Mouse (Mus musculus): ENCODE results near the gene Cbarp. TPM values are rescaled to one million over a fixed set of nuclear protein-coding genes. Genes with fewer than 3 reads are reported as not detected.
"Not testable (repeated sequence)": the region's sequence is repeated elsewhere in the genome, so short reads cannot be mapped to it uniquely, and the experiment has no call there.

Cbarp gene
- polyA plus RNA-seq, 1 experiment: 32.6 TPM

DNA sequence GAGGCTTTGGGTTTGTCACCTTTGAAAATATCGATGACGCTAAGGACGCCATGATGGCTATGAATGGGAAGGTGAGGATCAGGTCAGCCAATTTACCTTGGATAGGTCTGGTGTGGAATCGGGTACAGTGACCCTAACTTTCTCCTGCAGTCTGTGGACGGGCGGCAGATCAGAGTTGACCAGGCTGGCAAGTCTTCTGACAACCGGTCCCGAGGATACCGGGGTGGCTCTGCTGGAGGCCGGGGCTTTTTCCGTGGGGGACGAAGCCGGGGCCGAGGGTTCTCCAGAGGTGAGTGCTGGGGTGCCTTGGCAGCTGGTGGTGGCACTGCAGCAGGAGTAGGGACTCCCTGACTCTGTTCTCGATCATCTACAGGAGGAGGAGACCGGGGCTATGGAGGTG lies 29.4 kb upstream of the Cbarp start:
- no peak for DNase-seq (ENCODE audit: low read depth)

DNA sequence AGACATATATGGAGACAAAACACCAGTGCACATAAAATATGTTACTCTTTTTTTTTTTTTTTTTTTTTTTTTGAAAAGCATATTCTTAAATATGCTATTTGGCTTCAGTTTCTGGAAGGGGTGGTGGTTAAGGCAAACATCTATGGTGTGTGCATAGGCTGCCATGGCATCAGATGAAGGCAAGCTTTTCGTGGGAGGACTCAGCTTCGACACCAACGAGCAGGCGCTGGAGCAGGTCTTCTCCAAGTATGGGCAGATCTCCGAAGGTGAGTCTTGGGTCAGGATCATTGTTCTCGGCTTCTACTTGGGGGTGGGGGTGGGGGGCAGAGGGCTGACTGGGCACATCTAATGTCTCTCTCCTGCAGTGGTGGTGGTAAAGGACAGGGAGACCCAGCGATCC lies 29.0 kb upstream of the Cbarp start:
- DNase-seq (ENCODE audit: low read depth): no peak

DNA sequence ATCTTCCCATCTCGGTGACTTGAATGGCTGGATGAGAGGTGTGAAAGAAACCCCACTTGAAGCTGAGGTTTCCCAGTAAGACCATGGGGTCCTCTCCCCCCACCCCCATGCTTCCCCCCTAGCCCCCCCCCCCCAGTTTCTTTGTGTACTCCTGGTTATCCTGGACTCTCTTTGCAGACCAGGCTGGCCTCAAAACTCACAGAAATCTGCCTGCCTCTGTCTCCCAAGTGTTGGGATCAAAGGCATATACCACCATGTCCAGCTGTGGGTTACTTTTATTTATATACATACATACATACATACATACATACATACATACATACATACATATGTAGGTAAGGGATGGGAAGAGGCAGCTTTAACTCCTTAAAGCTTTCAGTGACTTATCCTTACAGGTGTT lies 28.4 kb upstream of the Cbarp start:
- DNase-seq (ENCODE audit: low read depth): no peak

DNA sequence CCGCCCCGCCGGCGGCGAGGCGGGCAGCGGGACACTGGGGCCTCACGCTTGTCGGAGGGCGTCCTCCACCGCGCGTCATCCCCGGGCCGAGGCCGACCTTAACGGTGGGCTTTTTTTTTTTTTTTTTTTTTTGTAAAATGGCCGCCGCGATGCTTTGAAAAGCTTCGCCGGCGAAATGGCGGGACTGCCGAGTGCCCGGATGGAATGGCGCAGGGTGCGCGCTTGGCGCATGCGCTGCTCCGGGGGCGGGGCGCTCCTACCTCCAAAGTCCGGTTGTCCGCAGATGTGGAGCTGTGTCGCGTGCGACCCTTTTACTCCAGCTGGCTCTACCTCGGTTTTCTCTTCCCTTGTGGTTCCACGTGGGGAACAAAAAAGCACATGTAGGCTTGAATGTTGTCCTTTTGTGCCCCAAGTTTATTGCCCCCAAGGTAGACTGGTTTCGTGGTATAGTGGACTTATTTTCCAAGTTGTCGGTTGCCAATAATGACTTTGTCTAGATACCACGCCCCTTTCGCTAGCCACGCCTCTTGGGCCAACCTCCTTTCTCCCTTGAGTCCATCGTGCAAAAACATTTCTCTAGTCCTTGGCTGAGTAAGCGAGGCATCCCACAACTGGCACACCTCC lies 27.5 kb upstream of the Cbarp start:
- no peak for DNase-seq (ENCODE audit: low read depth)

DNA sequence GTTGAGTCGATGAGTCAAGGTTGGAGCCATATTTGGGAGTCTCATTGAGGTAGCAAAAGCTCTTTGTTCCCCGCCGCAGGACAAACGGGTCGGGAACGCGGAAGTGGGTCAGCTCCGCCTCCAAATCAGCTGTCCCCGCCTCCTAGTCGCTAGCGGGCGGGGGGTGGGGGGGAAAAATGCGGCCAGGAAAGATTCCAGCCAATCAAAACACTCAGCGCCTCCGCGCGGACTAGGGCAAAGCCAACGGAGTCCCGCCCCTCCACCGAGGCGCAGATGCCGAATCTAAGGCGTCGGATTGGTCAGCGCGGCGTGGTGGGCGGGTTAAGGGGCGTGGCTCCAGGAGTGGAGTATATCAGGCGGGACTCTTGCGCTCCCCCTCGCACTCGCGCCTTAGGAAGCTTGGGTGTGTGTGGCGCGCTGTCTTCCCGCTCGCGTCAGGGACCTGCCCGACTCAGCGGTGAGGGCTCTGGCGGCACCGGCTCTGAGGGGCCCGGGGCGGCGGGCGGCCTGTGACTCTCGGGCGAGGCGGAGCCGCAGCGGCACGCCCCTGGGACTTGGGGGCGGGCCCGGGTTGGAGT lies 26.9 kb upstream of the Cbarp start:
- DNase-seq (ENCODE audit: low read depth): no peak

DNA sequence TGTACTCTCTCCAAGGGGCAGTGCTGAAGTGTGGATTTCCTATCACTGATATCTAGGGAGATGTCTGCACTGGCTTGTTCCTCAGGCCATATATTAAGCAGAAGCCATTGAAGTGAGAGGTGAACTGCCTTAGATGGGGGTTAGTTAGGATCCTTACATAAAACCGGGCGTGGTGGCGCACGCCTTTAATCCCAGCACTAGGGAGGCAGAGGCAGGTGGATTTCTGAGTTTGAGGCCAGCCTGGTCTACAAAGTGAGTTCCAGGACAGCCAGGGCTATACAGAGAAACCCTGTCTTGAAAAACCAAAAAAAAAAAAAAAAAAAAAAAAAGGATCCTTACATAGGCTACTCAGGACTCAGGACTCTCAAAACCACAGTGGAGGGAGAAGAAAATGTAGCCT lies 25.5 kb upstream of the Cbarp start:
- DNase-seq (ENCODE audit: low read depth): not testable (repeated sequence)

DNA sequence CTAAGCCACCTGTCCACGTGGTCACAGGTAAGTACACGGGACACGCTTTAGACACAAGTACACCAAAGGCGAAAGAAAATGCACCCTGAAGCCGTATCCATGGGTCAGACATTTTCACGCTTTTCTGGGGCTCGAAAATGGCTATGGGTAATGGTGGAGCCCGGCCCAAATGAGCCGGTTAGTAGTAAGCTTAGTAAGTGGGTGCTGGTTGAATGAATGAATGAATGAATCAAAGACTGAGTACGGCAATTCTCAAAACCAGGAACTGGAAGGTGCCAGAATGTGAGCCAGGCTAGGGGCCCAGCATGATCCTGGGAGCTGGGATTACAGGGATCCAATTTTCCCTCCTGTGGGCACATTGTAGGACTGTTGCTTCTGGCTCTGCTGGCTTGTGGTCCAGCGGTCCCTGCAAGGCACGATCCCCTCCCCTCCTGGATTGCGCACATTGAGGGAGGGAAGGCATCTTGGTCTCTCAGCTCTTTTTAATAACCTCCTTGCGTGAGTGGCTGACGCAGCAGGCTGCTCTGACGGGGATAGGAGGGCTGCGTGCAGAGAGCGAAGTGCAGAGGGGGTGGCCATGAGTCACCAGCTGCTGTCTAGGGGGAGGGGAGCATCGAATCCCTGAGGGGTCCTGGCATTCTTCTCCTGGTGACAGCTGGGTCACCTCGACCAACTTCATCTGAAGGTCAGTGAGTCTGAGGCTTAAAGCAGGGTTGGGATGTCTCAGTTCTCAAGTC lies 24.9 kb upstream of the Cbarp start, which contains the start of gene Cirbp:
TSS of gene Cirbp (plus strand) at position 594 of the 737 bp plus-strand sequence.
- DNase-seq (ENCODE audit: low read depth): no peak

DNA sequence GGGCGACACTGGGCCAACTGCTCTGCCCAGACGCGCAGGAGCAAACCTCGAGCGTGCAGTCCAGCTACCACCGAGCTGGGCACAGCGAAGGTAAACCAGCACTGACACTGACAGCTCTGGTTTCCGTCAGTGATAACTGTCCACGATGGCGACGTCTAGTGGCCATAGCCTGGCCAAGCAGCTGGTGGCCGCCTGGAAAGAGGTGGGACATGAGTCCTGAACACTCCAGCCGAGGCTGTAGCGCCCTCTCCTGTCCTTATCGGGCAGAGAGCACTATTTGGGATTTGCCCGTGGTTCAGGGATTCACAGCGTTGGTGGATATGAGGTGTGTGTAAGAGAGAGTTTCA lies 24.3 kb upstream of the Cbarp start:
- DNase-seq (ENCODE audit: low read depth): no peak

DNA sequence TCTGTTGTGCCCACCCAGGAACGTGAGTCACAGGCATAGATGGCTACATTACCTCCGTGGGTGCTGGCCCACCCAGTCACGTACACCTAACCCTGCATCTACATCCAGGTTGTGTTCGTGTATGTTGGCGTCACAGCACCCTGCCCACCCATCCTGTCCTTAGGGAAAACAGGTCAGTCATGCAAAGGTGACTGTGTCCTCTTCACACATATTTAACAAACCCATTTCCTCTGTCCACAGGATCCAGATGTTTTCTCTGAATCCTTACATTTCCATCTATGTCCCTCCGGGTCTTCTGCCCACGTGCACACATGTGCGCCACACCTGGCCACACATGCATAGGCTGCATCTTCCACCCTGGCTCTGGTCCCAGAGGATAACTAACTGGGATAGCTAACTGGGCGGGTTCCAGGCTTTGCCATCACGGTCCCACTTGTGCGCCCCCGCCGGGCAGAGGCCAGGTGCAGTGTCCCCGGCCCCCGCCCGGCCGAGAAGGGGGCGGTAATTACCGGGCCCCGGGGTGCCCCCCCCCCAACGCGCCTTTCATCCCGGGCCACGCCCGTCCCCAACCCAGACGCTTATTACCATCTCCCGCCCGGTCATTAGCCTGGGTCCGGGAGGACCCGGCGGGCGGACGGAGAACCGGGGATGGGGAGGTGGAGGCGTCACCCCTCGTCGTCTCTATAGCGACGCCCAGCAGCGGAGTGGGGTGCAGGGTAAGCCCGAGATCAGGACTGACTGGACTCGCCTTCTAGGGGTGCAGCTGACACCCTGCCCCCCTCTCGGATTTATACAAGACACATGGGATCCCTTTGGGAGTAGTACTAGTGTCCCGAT lies 23.7 kb upstream of the Cbarp start:
- DNase-seq (ENCODE audit: low read depth): no peak

DNA sequence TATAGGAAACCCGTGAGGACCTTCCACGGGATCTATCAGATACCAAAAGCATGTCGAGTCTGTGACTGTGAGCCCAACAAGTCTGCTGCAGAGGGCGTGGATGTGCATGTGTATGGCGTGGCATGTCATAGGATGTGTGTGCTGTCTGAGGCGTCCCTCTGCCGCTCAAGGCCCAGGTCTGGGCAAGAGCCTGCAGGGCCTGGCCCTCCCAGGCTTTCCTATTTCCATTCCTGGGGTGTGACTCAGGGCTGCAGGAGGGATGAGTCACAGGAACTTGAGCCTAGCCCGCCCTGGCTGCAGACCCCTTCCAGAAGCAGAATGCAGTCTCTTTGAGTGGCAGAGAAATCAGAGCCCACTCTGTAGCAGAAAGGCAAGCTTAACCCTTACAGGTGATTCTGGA lies 23.1 kb upstream of the Cbarp start:
- no peak for DNase-seq (ENCODE audit: low read depth)

DNA sequence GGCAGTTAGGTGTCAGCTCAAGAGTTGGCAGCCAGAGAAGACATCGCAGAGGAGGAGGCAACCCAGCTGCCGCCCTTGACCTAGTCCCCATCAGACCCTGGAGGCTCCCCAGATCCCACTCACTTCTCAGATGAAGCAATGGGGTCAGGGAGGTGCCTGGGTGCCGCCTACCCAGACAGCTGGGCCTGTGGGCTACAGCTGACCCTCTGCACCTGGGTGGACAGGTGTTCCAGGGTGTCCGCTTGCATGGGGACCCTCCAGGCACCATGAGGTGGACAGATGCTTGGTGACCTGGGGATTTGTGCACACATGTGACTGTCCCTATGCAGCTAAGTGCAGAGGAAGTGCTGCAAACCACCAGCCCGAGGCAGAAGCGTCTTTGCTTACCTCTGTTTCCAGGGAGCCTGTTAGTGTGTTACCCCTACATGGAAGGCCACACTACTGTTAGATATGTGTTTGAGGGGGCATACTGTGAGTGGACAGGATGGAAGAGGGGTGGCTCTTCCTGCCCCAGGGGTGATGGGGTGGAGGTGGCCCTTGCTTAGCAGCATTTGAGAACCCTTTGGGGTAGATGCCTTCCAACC lies 22.2 kb upstream of the Cbarp start:
- no peak for DNase-seq (ENCODE audit: low read depth)

DNA sequence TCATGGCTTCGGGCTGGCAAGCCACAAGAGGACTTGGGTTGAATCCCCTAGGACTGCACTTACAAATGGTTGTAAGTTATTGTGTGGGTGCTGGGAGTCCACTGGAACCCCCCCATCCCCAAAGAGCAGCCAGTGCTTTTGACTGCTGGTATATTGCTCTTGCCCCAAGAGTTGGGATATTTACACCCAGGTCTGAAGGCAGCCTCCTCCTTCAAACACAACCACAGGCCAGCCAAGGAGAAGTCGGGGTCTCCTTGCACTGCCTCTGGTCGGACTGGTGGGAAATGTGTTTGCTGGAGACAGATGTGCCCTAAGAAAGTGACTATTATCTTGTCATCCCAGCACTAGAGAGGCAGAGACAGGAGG lies 21.6 kb upstream of the Cbarp start:
- DNase-seq (ENCODE audit: low read depth): no peak

DNA sequence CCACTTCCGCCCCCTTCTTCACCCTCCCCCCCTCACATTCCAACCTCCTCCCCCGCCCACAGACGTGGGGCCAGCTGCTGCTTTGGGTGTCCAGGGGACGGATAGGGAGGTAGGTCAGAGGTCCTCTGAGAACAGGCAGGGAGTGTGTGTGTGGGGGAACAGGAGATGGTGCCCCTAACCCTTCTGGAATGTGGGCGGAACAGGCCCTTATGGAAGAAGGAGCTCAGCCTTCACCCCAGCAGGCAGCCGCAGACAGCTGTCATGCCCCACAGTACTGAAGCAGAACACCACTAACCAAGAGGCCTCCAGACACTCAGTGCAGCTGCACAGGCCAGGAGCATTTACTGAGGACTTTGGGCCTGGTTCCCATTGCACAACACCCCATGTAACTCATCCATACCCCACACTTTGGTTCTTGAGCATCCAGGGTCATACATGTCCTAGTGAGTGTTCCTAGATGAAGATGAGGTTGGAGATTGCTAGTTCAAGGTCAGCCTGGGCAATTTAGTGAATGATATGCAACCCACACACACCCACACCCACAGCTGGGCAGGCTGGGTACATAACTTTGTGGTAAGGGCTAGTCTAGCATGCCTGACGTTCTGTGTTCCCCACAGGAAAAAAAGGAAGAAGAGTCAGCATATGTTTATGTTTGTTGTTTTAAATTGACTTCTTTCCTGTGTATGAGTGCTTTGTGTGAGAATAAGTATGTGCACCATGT lies 21.0 kb upstream of the Cbarp start:
- no peak for DNase-seq (ENCODE audit: low read depth)

DNA sequence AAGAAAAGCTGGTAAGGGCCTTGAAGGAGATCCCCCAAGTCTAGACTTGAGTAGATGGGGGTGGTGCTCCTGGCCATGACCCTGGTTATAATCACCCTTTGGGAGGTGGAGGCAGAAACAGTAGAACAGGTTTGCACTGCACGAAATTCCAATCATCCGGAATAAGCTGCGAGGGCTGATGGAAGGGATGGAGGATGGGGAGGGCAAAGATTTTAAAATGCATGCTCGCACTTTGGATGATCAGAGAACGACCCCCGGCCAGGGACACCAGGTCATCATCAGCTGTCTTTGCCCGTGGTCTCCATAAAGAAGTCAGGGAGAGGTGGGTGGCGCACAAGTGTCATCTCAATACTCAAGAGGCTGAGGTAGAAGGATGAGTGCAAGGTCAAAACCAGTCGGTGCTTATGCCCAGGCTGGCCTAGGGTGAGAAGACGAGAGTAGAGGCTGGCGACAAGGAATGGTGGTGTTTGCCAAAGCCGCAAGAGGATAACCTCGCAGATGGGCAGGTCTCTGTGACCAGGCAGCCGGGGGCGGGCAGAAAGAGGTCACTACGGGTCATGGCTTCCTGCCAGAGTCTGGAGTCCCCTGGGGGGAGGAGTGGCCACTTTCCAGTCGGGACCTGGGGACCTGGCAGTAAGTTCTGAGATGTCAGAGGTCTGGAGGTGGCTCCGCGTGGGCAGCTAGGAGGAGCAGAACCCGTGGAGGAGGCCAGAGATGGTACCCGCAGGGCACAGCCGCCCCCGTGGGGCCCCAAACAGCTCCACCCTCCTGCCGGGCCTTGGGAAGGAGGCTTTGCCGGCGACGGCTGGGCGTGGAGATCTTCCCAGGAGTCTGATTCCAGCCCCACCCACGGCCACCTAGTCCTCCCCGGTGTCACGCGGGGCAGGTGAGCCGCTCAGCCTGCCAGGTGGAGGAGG lies 20.1 kb upstream of the Cbarp start:
- no peak for DNase-seq (ENCODE audit: low read depth)

DNA sequence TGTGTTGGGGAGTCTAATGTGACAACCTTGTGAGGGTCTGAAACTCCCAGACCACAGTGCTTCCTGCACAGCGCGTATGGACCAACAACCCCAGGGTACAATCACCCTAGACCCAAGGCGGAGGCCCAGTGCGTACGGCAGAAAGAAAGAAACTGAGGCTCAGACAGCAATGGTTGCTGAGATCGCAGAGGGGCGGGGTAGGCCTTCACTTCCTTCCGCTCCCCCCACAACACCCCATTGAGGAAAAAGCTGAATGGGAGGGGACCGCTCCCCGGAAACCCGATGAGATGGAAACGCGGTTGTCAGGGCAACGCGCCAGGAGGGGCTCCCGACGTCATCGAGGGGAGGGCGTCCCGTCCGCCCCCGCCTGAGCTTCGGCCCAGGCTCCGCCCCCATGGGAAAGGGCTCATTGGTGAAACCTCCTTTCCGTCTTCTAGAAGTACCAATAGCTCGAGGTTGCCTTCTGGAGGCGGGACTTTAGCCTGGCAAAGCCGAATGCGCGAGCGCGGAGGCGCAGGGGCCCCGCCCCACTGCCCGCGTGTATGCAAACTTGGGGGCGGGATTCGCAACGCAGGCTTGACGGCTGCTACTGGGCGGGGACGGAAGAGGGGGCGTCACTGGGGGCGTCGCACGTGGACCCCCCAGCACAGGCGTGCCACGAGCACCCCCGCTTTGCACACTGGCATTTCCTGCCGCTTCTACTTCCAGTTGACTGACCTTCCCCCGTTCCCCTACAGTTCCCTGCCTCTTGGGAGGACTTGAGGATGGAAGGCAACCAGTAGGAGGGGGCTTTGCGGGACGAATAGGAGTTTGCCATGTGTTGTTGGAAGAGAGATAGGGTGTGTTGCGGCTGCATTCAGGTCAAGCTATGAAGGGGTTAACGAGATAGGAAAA lies 19.2 kb upstream of the Cbarp start:
- DNase-seq (ENCODE audit: low read depth): no peak

DNA sequence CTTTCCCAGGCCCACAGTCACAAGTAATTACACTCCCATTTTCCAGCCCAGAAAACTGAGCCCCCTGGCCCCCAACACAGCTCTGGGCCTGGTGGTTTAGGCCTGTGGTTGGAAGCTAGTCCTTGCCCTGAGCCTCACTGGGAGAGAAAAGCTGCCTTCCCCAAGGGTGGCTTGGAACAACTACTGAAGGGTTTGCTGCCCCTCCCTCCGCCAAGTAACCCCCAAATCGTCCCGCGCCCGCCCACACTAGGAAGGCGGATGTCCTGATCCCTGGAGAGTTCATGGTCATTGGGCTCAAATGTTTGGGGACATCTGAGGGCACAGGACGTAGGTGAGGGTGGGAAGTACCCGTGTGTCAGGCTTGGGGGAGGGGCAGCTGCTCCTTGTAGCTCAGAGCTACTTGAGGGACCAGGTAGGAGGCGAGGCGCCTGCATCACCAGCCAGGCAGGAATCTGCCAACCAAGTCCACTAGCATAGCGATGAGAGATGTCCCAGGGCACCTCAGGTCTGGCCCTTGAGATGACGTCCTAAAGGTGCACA lies 18.5 kb upstream of the Cbarp start:
- DNase-seq (ENCODE audit: low read depth): no peak

DNA sequence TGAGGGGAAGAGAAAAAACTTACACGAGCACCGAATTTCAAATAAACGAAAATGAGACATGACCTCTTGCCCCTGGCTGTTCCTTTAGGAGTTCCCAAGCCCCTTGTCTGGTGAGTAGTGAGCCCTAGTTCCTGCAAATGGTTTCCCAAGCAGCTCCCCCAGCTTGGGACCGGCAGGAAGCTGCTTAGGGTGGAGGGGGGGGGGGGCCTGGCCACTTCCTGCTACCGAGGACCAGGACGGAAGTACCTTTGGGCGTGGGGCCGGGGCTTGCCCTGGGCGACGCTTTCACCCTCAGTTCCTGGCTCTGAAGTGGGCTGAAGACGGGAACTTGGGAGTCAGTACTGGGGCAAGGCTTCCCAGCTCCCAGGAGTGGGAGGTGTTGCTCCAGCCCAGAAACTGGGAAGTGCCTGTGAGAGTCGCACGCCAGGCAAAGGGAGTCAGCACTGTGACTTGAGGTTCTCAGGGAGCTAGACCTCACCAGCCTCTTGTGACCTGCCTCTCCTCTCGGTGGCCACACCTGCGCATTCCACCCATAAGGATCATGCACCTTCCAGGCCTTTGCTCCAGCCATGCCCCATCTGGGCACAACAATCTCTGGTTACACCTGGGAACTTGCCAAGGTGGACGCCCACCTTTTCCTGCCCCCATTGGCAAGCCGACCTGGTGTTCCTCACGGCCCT lies 17.8 kb upstream of the Cbarp start:
- no peak for DNase-seq (ENCODE audit: low read depth)

DNA sequence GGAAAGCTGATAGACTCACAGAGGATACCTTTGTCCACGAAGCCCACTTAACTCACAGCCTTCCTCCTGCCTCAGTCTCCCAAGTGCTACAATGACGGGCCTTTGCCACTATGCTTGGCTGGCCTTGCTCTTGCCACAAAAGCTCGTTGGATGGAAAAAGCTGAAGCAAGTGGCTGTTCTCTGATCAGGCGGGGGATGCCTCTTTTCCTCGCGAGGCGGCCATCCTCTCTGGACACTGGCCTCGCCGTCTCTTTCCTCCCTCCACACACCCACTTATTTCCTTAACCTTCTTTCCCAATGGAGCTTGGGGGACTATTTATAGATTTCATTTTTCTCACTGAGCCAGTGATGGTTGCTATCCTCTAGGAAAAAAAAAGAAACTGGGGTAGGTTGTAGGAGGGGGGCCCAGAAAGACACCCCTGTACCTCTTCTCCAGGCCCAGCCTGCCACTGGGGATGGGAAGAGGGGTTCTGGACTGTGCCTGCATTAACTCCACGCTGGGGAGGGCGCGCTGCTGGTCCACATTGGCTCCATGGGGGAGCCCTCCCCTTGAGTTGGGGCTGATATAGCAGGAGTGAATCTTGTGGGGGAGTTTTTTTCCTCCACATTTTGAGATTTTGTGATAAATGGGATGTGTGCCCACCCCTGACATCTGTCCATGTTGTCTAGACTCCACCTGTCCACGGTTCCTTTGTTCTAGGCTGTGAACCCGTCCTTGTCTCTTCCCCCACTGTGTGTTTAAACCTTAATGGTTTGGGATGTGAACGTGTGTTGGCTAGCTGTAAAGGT lies 16.7 kb upstream of the Cbarp start:
- no peak for DNase-seq (ENCODE audit: low read depth)

Data from gonadal fat pad, adult 2 months (tissue).